8 mouse cellular contexts compared by ENCODE assay signal in the genomic region with DNA sequence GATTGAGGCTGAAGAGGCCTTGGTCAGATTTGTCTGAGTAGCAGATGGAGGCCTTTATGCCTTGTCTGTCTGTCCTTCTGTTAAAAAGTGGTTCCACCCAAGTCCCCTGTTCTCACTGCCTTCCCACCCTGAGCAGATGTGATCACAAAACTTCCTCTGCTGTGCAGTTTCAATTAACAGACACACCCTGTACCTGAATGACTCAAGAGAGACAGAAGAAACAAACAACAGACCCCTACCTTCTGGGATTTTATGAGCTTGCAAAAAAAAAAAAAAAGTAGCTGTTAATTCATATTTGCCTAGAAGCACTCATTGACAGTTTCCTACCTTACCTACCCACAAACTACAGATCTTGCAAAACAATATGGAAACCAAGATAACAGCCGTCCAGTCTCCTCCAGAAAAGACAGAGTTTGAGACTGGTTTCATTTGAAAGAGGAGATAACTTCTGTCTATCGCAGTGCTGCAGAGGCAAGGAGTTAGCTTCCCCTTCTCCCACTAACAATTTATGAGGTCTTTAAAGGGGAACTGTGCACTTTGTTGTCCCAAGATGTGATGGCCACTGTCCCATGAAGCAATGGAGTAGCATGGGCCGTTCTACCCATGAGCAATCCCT. TPM values are rescaled to one million over a fixed set of nuclear protein-coding genes. Genes with fewer than 3 reads are reported as not detected.
DNase-seq lines count a peak whose midpoint lies in the region; ATAC-seq and TF ChIP-seq lines count a peak whose summit lies in the region.

No protein-coding gene starts in this region.

- DNase-seq in spleen, adult 2 months (ENCODE audit: low read depth in 1 of 2, low spot score in 2 of 2): peak in 1 of 2 experiments; percentile 41
- no peak for DNase-seq in spleen, adult 18-20 months
- DNase-seq in forebrain, embryonic 14.5 days (ENCODE audit: low spot score): no peak
- no peak for DNase-seq in limb, embryonic 14.5 days (ENCODE audit: low spot score)
- DNase-seq in thymus, adult 18-20 months: no peak
- no peak for DNase-seq in thymus, postnatal 10 days (ENCODE audit: low spot score in 2 of 2)

- H3K9me3 ChIP-seq in forebrain, embryonic 14.5 days (replicated peaks; ENCODE audit: control insufficient read depth, low read length): no peaks in the 10 kb centered on the region
- H3K9me3 ChIP-seq in limb, embryonic 14.5 days (ENCODE audit: control insufficient read depth, low read length): no peaks in the 10 kb centered on the region
- no peaks in the 10 kb centered on the region for H3K9me3 ChIP-seq in stomach, embryonic 15.5 days

- peak overlapping the region; percentile 84 for H3K4me2 ChIP-seq in forebrain, embryonic 14.5 days (ENCODE audit: low read length)
- peak overlapping the region; percentile 81 for H3K4me2 ChIP-seq in limb, embryonic 14.5 days (replicated peaks; ENCODE audit: low read depth, low read length, severe bottlenecking)
- peak overlapping the region; percentile 88 for H3K4me2 ChIP-seq in stomach, embryonic 15.5 days

- ATAC-seq in forebrain, embryonic 14.5 days: no peak
- ATAC-seq in limb, embryonic 14.5 days (ENCODE audit: low FRiP score, low read depth): no peak
- no peak for ATAC-seq in stomach, embryonic 15.5 days (ENCODE audit: insufficient read depth, low FRiP score, low read depth)
- no peak for ATAC-seq in monocyte, adult 5-6 weeks (replicated peaks; ENCODE audit: insufficient number of reproducible peaks, low FRiP score, low TSS enrichment, poor library complexity, severe bottlenecking)

- peaks cover 19% of the 10 kb centered on the region for H3K36me3 ChIP-seq in spleen, adult 2 months (ENCODE audit: control insufficient read depth, insufficient read depth, low read length)
- H3K36me3 ChIP-seq in forebrain, embryonic 14.5 days (ENCODE audit: control insufficient read depth, insufficient read depth, low read length): 0 out of 2 replicates have a peak, but pooled peaks cover 3% of the 10 kb centered on the region
- H3K36me3 ChIP-seq in limb, embryonic 14.5 days (ENCODE audit: control insufficient read depth, insufficient read depth, low read length): peaks cover 7% of the 10 kb centered on the region; the same call in 1 of the 2 replicates
- H3K36me3 ChIP-seq in stomach, embryonic 15.5 days: no peaks in the 10 kb centered on the region

- peak; percentile 40; the same call in 1 of the 2 replicates for TF ChIP-seq POLR2A in spleen, adult 2 months (IDR thresholded peaks at IDR 0.05; ENCODE audit: low read depth, low read length)
- no peak for TF ChIP-seq POLR2A in limb, embryonic 14.5 days (IDR thresholded peaks at IDR 0.05; ENCODE audit: borderline replicate concordance, extremely low read depth, insufficient read depth, insufficient read length)

- H3K4me3 ChIP-seq in spleen, adult 2 months (ENCODE audit: extremely low read depth, insufficient read depth, insufficient read length): 0 out of 2 replicates have a peak overlapping the region, but pooled peaks have one; percentile 84
- peak overlapping the region; percentile 52; the same call in 1 of the 2 replicates for H3K4me3 ChIP-seq in forebrain, embryonic 14.5 days (ENCODE audit: low read depth, low read length)
- peak overlapping the region; percentile 55; the same call in 1 of the 2 replicates for H3K4me3 ChIP-seq in limb, embryonic 14.5 days (replicated peaks; ENCODE audit: low read length)
- peak overlapping the region; percentile 61 for H3K4me3 ChIP-seq in stomach, embryonic 15.5 days (replicated peaks)

- peak overlapping the region; percentile 72 for H3K9ac ChIP-seq in forebrain, embryonic 14.5 days (ENCODE audit: low read length)
- H3K9ac ChIP-seq in limb, embryonic 14.5 days (ENCODE audit: low read depth, low read length, severe bottlenecking): no peak overlapping the region
- H3K9ac ChIP-seq in stomach, embryonic 15.5 days: no peak overlapping the region

- peaks cover 9% of the 10 kb centered on the region; the same call in 1 of the 2 replicates for H3K4me1 ChIP-seq in spleen, adult 2 months (ENCODE audit: control insufficient read depth, insufficient read depth, insufficient read length)
- H3K4me1 ChIP-seq in forebrain, embryonic 14.5 days (ENCODE audit: control insufficient read depth, insufficient read depth, low read length): peaks cover 2% of the 10 kb centered on the region
- peaks cover 13% of the 10 kb centered on the region for H3K4me1 ChIP-seq in limb, embryonic 14.5 days (ENCODE audit: control insufficient read depth, insufficient read depth, low read length)
- H3K4me1 ChIP-seq in stomach, embryonic 15.5 days: peaks cover 13% of the 10 kb centered on the region; the same call in 1 of the 2 replicates

- TF ChIP-seq CTCF in spleen, adult 2 months (IDR thresholded peaks at IDR 0.05; ENCODE audit: extremely low read depth, insufficient read depth, insufficient read length, insufficient replicate concordance): no peak

- 29% methylated on average over 3 of the region's 3 CpGs for WGBS in spleen, adult 2 months
- WGBS in forebrain, embryonic 14.5 days: 90% methylated on average over 3 of the region's 3 CpGs
- 67% methylated on average over 3 of the region's 3 CpGs for WGBS in limb, embryonic 14.5 days
- WGBS in stomach, embryonic 15.5 days: 81% methylated on average over 3 of the region's 3 CpGs

- no peaks in the 10 kb centered on the region for H3K27me3 ChIP-seq in spleen, adult 2 months (ENCODE audit: control insufficient read depth, insufficient read depth, low read length)
- H3K27me3 ChIP-seq in forebrain, embryonic 14.5 days (replicated peaks; ENCODE audit: control insufficient read depth, insufficient read depth, low read length): no peaks in the 10 kb centered on the region
- H3K27me3 ChIP-seq in limb, embryonic 14.5 days (ENCODE audit: control insufficient read depth, insufficient read depth, low read length): no peaks in the 10 kb centered on the region
- no peaks in the 10 kb centered on the region for H3K27me3 ChIP-seq in stomach, embryonic 15.5 days (replicated peaks)

- H3K27ac ChIP-seq in spleen, adult 2 months (ENCODE audit: insufficient read depth, low read length): peak overlapping the region; percentile 99
- no peak overlapping the region for H3K27ac ChIP-seq in forebrain, embryonic 14.5 days (ENCODE audit: low read depth, low read length)
- no peak overlapping the region for H3K27ac ChIP-seq in limb, embryonic 14.5 days (replicated peaks; ENCODE audit: low read depth, low read length)
- no peak overlapping the region for H3K27ac ChIP-seq in stomach, embryonic 15.5 days

RNA-seq across cellular contexts. Expression of gene S1pr1, which starts 1.1 kb away (rescaled TPM):
- polyA plus RNA-seq in spleen, adult 2 months (2012; rRNA removed): 138 and 187 TPM in 2 replicates
- polyA plus RNA-seq in forebrain, embryonic 14.5 days (2014; fragmentation: Nextera tagmentation; extraction: Ambion mirVana): 21.2 and 24.5 TPM in 2 replicates
- 20.5 and 24.6 TPM in 2 replicates for polyA plus RNA-seq in limb, embryonic 14.5 days (2012; rRNA removed)
- polyA plus RNA-seq in limb, embryonic 14.5 days (2014; fragmentation: Nextera tagmentation; extraction: Ambion mirVana): 18.5 and 22.0 TPM in 2 replicates
- polyA plus RNA-seq in stomach, embryonic 15.5 days (2015; fragmentation: Nextera tagmentation; extraction: Ambion mirVana): 16.9 and 17.4 TPM in 2 replicates
- total RNA-seq in monocyte, adult 5-6 weeks (2017): 37.8 to 51.4 TPM (median 40.3 TPM) in 3 replicates
